26 mouse cellular contexts compared by ENCODE assay signal in the genomic region with DNA sequence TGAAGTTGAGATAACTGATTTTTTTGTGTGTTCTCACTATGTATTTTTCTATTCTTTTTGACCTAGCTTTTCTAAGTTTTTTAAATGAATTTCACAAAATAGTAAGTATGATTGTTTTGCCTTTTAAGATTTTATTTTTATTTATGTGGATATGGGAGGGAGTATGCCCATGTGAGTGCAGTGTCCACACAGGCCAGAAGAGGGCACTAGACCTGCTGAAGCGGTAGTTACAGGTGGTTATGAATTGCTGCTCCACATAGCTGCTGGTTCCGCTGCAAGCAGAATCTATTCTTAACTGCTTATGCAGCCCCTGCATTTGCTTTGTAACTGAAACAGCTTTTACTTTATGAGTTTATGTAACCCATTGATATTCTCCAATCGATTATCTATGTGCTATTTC. TPM values are rescaled to one million over a fixed set of nuclear protein-coding genes. Genes with fewer than 3 reads are reported as not detected.
A peak's percentile ranks its signal among the peaks of the same experiment; 100 is the strongest.
DNase-seq lines count a peak whose midpoint lies in the region; ATAC-seq and TF ChIP-seq lines count a peak whose summit lies in the region.
"Had no signal": no experiment of that assay in that cellular context is flagged by ENCODE, and none has a peak within 500 bp of the region (broad histone marks: within the 10 kb centered on the region; RNA-seq: fewer than 3 reads in every experiment).

No protein-coding gene starts in this region.

- H3K27ac ChIP-seq in midbrain, postnatal 0 days (ENCODE audit: low read depth, low read length) = no peak overlapping the region
- no peak overlapping the region for H3K27ac ChIP-seq in midbrain, embryonic 11.5 days (ENCODE audit: low read depth, low read length)
- no peak overlapping the region for H3K27ac ChIP-seq in embryonic fibroblast, embryonic 13.5 days (ENCODE audit: insufficient read depth, low read length)
- H3K27ac ChIP-seq in hindbrain, embryonic 14.5 days = no peak overlapping the region
- H3K27ac ChIP-seq: forebrain, embryonic 10.5 days; intestine, embryonic 15.5 days; liver, embryonic 15.5 days; midbrain, embryonic 10.5 days; neural tube, embryonic 13.5 days had no signal

- H3K27me3 ChIP-seq in midbrain, postnatal 0 days (ENCODE audit: insufficient read depth, low read length) = no peaks in the 10 kb centered on the region
- H3K27me3 ChIP-seq in midbrain, embryonic 11.5 days (ENCODE audit: control insufficient read depth, insufficient read depth, low read length) = no peaks in the 10 kb centered on the region
- no peaks in the 10 kb centered on the region for H3K27me3 ChIP-seq in hindbrain, embryonic 14.5 days (ENCODE audit: control insufficient read depth, insufficient read depth, low read length)
- H3K27me3 ChIP-seq: intestine, embryonic 15.5 days; liver, embryonic 15.5 days; neural tube, embryonic 13.5 days had no signal

- peak; percentile 36; the same call in 1 of the 2 replicates for TF ChIP-seq CTCF in midbrain, postnatal 0 days (IDR thresholded peaks at IDR 0.05)
- TF ChIP-seq CTCF in embryonic fibroblast, embryonic 13.5 days (IDR thresholded peaks at IDR 0.05; ENCODE audit: borderline replicate concordance, insufficient read depth, low read length) = peak; percentile 14; the same call in 1 of the 2 replicates

- no peak for TF ChIP-seq POLR2A in embryonic fibroblast, embryonic 13.5 days (IDR thresholded peaks at IDR 0.05; ENCODE audit: low read depth, low read length)

- H3K9me3 ChIP-seq in midbrain, postnatal 0 days (ENCODE audit: low read length) = no peaks in the 10 kb centered on the region
- H3K9me3 ChIP-seq in midbrain, embryonic 11.5 days (ENCODE audit: control insufficient read depth, low read length) = no peaks in the 10 kb centered on the region; the same call in 1 of the 2 replicates
- H3K9me3 ChIP-seq in hindbrain, embryonic 14.5 days (ENCODE audit: control insufficient read depth, low read length) = no peaks in the 10 kb centered on the region
- H3K9me3 ChIP-seq: intestine, embryonic 15.5 days; liver, embryonic 15.5 days; midbrain, embryonic 10.5 days; neural tube, embryonic 13.5 days had no signal

- no peaks in the 10 kb centered on the region for H3K36me3 ChIP-seq in midbrain, postnatal 0 days (ENCODE audit: insufficient read depth, low read length)
- H3K36me3 ChIP-seq in midbrain, embryonic 11.5 days (ENCODE audit: control insufficient read depth, insufficient read depth, low read length) = no peaks in the 10 kb centered on the region
- no peaks in the 10 kb centered on the region for H3K36me3 ChIP-seq in hindbrain, embryonic 14.5 days (replicated peaks; ENCODE audit: control insufficient read depth, insufficient read depth)
- H3K36me3 ChIP-seq: forebrain, embryonic 10.5 days; intestine, embryonic 15.5 days; liver, embryonic 15.5 days; midbrain, embryonic 10.5 days; neural tube, embryonic 13.5 days had no signal

- H3K9ac ChIP-seq in midbrain, postnatal 0 days (replicated peaks; ENCODE audit: low read length, poor library complexity, severe bottlenecking) = no peak overlapping the region
- H3K9ac ChIP-seq in midbrain, embryonic 11.5 days (ENCODE audit: low read length) = no peak overlapping the region
- H3K9ac ChIP-seq in hindbrain, embryonic 14.5 days = no peak overlapping the region
- H3K9ac ChIP-seq: intestine, embryonic 15.5 days; liver, embryonic 15.5 days; neural tube, embryonic 13.5 days had no signal

- ATAC-seq in midbrain, postnatal 0 days (ENCODE audit: low FRiP score) = no peak
- no peak for ATAC-seq in midbrain, embryonic 11.5 days (ENCODE audit: low FRiP score)
- no peak for ATAC-seq in hindbrain, embryonic 14.5 days (ENCODE audit: low FRiP score)
- ATAC-seq: intestine, embryonic 15.5 days had no signal

- WGBS in midbrain, postnatal 0 days = 95% methylated on average over 3 of the region's 3 CpGs
- 90% methylated on average over 3 of the region's 3 CpGs for WGBS in midbrain, embryonic 11.5 days
- WGBS in hindbrain, embryonic 14.5 days = 93% methylated on average over 3 of the region's 3 CpGs

- no peak overlapping the region for H3K4me3 ChIP-seq in midbrain, postnatal 0 days (ENCODE audit: low read depth, low read length)
- no peak overlapping the region for H3K4me3 ChIP-seq in midbrain, embryonic 11.5 days (ENCODE audit: low read depth, low read length)
- H3K4me3 ChIP-seq in embryonic fibroblast, embryonic 13.5 days (ENCODE audit: insufficient read depth, low read length) = no peak overlapping the region
- H3K4me3 ChIP-seq in hindbrain, embryonic 14.5 days (replicated peaks; ENCODE audit: low read length) = no peak overlapping the region
- H3K4me3 ChIP-seq: forebrain, embryonic 10.5 days; intestine, embryonic 15.5 days; liver, embryonic 15.5 days; midbrain, embryonic 10.5 days; neural tube, embryonic 13.5 days had no signal

- no peaks in the 10 kb centered on the region for H3K4me1 ChIP-seq in midbrain, postnatal 0 days (ENCODE audit: insufficient read depth, low read length)
- no peaks in the 10 kb centered on the region for H3K4me1 ChIP-seq in midbrain, embryonic 11.5 days (ENCODE audit: control insufficient read depth, insufficient read depth, low read length)
- no peaks in the 10 kb centered on the region for H3K4me1 ChIP-seq in embryonic fibroblast, embryonic 13.5 days (ENCODE audit: control insufficient read depth, insufficient read depth, low read length)
- H3K4me1 ChIP-seq in hindbrain, embryonic 14.5 days (replicated peaks; ENCODE audit: control insufficient read depth, insufficient read depth, low read length) = no peaks in the 10 kb centered on the region
- H3K4me1 ChIP-seq: forebrain, embryonic 10.5 days; intestine, embryonic 15.5 days; liver, embryonic 15.5 days; midbrain, embryonic 10.5 days; neural tube, embryonic 13.5 days had no signal

- DNase-seq in cerebellum, postnatal 10 days = peak; percentile 12 to 23
- DNase-seq in cerebellum, adult 18-20 months = no peak
- DNase-seq in midbrain, postnatal 0 days (ENCODE audit: low spot score) = no peak
- DNase-seq in midbrain, embryonic 11.5 days (ENCODE audit: low spot score, missing footprints) = no peak
- peak; percentile 36 for DNase-seq in ES-CJ7 (ENCODE audit: low read depth, low spot score)
- DNase-seq in hindbrain, embryonic 14.5 days (ENCODE audit: low spot score) = no peak
- no peak for DNase-seq in ovary, postnatal 14 days (ENCODE audit: low spot score)
- DNase-seq: adrenal gland, postnatal 36 days; cerebellum, adult 9-10 months; gastrocnemius, postnatal 25 days; lung, postnatal 36 days had no signal

- no peak overlapping the region for H3K4me2 ChIP-seq in midbrain, postnatal 0 days (ENCODE audit: low read depth, low read length, poor library complexity, severe bottlenecking)
- no peak overlapping the region for H3K4me2 ChIP-seq in midbrain, embryonic 11.5 days
- H3K4me2 ChIP-seq in hindbrain, embryonic 14.5 days (replicated peaks) = no peak overlapping the region
- H3K4me2 ChIP-seq: intestine, embryonic 15.5 days; liver, embryonic 15.5 days; neural tube, embryonic 13.5 days had no signal

RNA-seq across cellular contexts. Expression of gene Oprm1, which starts 29.8 kb away (rescaled TPM):
- 9.0 and 16.8 TPM in 2 replicates for total RNA-seq in midbrain, postnatal 0 days (2014; rRNA removed)
- polyA plus RNA-seq in midbrain, postnatal 0 days (2015; fragmentation: Nextera tagmentation; extraction: Ambion mirVana) = 2.4 and 2.8 TPM in 2 replicates
- polyA plus RNA-seq in midbrain, embryonic 11.5 days (2014; fragmentation: Nextera tagmentation; extraction: Ambion mirVana) = 0.11 TPM in 1 of 2 replicates, not detected in the other
- not detected in 2 replicates for polyA plus RNA-seq in embryonic fibroblast, embryonic 13.5 days (2011; ENCODE audit: insufficient read length, low read depth, missing spikeins)
- polyA plus RNA-seq in hindbrain, embryonic 14.5 days (2014; fragmentation: Nextera tagmentation; extraction: Ambion mirVana) = 2.3 and 3.6 TPM in 2 replicates
- total RNA-seq: adrenal gland, postnatal 36 days; gastrocnemius, postnatal 25 days; heart, adult 8-10 months had no signal
- polyA plus RNA-seq: forebrain, embryonic 10.5 days; heart, embryonic 16.5 days; limb, embryonic 11.5 days; liver, embryonic 15.5 days had no signal

RNA-seq across cellular contexts. Expression of gene Gm10945, which starts 33.1 kb away (rescaled TPM):
- not detected in 2 replicates for total RNA-seq in midbrain, postnatal 0 days (2014; rRNA removed)
- polyA plus RNA-seq in midbrain, postnatal 0 days (2015; fragmentation: Nextera tagmentation; extraction: Ambion mirVana) = not detected in 2 replicates
- not detected in 2 replicates for polyA plus RNA-seq in midbrain, embryonic 11.5 days (2014; fragmentation: Nextera tagmentation; extraction: Ambion mirVana)
- polyA plus RNA-seq in embryonic fibroblast, embryonic 13.5 days (2011; ENCODE audit: insufficient read length, low read depth, missing spikeins) = not detected in 2 replicates
- not detected in 2 replicates for polyA plus RNA-seq in hindbrain, embryonic 14.5 days (2014; fragmentation: Nextera tagmentation; extraction: Ambion mirVana)
- total RNA-seq: adrenal gland, postnatal 36 days; gastrocnemius, postnatal 25 days; heart, adult 8-10 months; layer of hippocampus, adult 18-20 months; left cerebral cortex, adult 18-20 months had no signal
- polyA plus RNA-seq: embryonic facial prominence, embryonic 14.5 days; forebrain, embryonic 10.5 days; heart, embryonic 16.5 days; hindbrain, embryonic 11.5 days; intestine, embryonic 15.5 days; kidney, embryonic 16.5 days; limb, embryonic 11.5 days; liver, embryonic 15.5 days; midbrain, embryonic 10.5 days; neural tube, embryonic 13.5 days; small intestine, adult 2 months had no signal

Comparison
In these comparisons a context has a peak if more than half of its experiments do, and no peak if none do; other contexts are left out.
1. DNase-seq: peak in cerebellum, postnatal 10 days (2 of 2) and ES-CJ7 (single experiment); none in cerebellum, adult 18-20 months (0 of 2), midbrain, postnatal 0 days (single experiment), midbrain, embryonic 11.5 days (single experiment), hindbrain, embryonic 14.5 days (single experiment) and ovary, postnatal 14 days (single experiment).